Mouse (Mus musculus) left cerebral cortex, postnatal 36 days (tissue): Measurements from ENCODE around the gene Cchcr1. TPM values are rescaled to one million over a fixed set of nuclear protein-coding genes. Genes with fewer than 3 reads are reported as not detected.
A peak's percentile ranks its signal among the peaks of the same experiment; 100 is the strongest.
"Not testable (repeated sequence)": the region's sequence is repeated elsewhere in the genome, so short reads cannot be mapped to it uniquely, and the experiment has no call there.

Experiments used
- DNase-seq, 2 experiments: peaks; one replicate each; pipeline ENCODE4 v3.0.0; 2021 to 2022; ENCODE audit warnings: low spot score in 2 of 2, mixed read lengths in 1 of 2
- intact Hi-C: fragments of 180-260 bp; cut with DNase I; formaldehyde crosslinking; loops from one replicate; pipeline ENCODE4 v1.15.1; 2025
- total RNA-seq, 2 experiments: library from RNA; stranded (reverse); gene quantifications; 2 replicates each; pipeline ENCODE4 v1.2.3; 2021

The Cchcr1 gene
- total RNA-seq = 10 to 100 TPM; 10.1 to 15.2 TPM

- intact Hi-C loops = no loop called here
- DNase-seq = peak; percentile 94 to 95
Observed at GRCm38 (mm10) chr17:35516652-35517500, at the start of gene Cchcr1, which contains the start of gene Tcf19. TSS of gene Cchcr1 (plus strand) at chr17:35517100. TSS of gene Tcf19 (minus strand) at chr17:35516824.

- DNase-seq, intact Hi-C loops: not testable (repeated sequence)
Observed at GRCm38 (mm10) chr17:35468936-35469335, 48.0 kb upstream of the Cchcr1 start.

- intact Hi-C loops = no loop called here
- no peak for DNase-seq
Observed at GRCm38 (mm10) chr17:35469842-35470751, 46.8 kb upstream of the Cchcr1 start, which contains the start of gene H2-Q10. TSS of gene H2-Q10 (plus strand) at chr17:35470089.

GRCm38 (mm10) chr17:35484066-35484465 lies 32.8 kb upstream of the Cchcr1 start:
- intact Hi-C loops = no loop called here
- DNase-seq = peak; percentile 23 to 24

- intact Hi-C loops = no loop called here
- DNase-seq = no peak
Observed at GRCm38 (mm10) chr17:35485702-35486101, 31.2 kb upstream of the Cchcr1 start.

GRCm38 (mm10) chr17:35486726-35487125 lies 30.2 kb upstream of the Cchcr1 start:
- intact Hi-C loops = no loop called here
- no peak for DNase-seq

GRCm38 (mm10) chr17:35488041-35488440 lies 28.9 kb upstream of the Cchcr1 start:
- no peak for DNase-seq
- intact Hi-C loops = no loop called here

GRCm38 (mm10) chr17:35490320-35490719 lies 26.6 kb upstream of the Cchcr1 start:
- intact Hi-C loops = no loop called here

GRCm38 (mm10) chr17:35497124-35497523 lies 19.8 kb upstream of the Cchcr1 start:
- intact Hi-C loops = no loop called here
- no peak for DNase-seq

More at GRCm38 (mm10) chr17:35490320-35490719, 26.6 kb upstream of the Cchcr1 start:
- no peak for DNase-seq

GRCm38 (mm10) chr17:35502226-35502625 lies 14.7 kb upstream of the Cchcr1 start:
- DNase-seq = no peak
- intact Hi-C loops = no loop called here

GRCm38 (mm10) chr17:35502762-35503161 lies 14.1 kb upstream of the Cchcr1 start:
- intact Hi-C loops = no loop called here

GRCm38 (mm10) chr17:35503849-35504248 lies 13.1 kb upstream of the Cchcr1 start:
- intact Hi-C loops = no loop called here
- no peak for DNase-seq

More at GRCm38 (mm10) chr17:35502762-35503161, 14.1 kb upstream of the Cchcr1 start:
- DNase-seq = no peak

GRCm38 (mm10) chr17:35504628-35505481 lies 12.0 kb upstream of the Cchcr1 start:
- intact Hi-C loops = no loop called here
- DNase-seq = no peak

GRCm38 (mm10) chr17:35505776-35506175 lies 11.1 kb upstream of the Cchcr1 start, which contains the start of gene Pou5f1:
TSS of gene Pou5f1 (plus strand) at chr17:35506018.
- no peak for DNase-seq
- intact Hi-C loops = no loop called here

GRCm38 (mm10) chr17:35506881-35507280 lies 10.0 kb upstream of the Cchcr1 start:
- DNase-seq = no peak
- intact Hi-C loops = no loop called here

- intact Hi-C loops = no loop called here
- DNase-seq = no peak
Observed at GRCm38 (mm10) chr17:35507556-35508260, 9.2 kb upstream of the Cchcr1 start.

GRCm38 (mm10) chr17:35508279-35508678 lies 8.6 kb upstream of the Cchcr1 start:
- intact Hi-C loops = not testable (repeated sequence)

GRCm38 (mm10) chr17:35509284-35509683 lies 7.6 kb upstream of the Cchcr1 start:
- DNase-seq = peak in 1 of 2 experiments; percentile 19
- intact Hi-C loops = no loop called here

More at GRCm38 (mm10) chr17:35508279-35508678, 8.6 kb upstream of the Cchcr1 start:
- not testable (repeated sequence) for DNase-seq
